Mouse (Mus musculus): ENCODE results near the gene 9330161L09Rik.
A peak's percentile ranks its signal among the peaks of the same experiment; 100 is the strongest.
"Not testable (repeated sequence)": the region's sequence is repeated elsewhere in the genome, so short reads cannot be mapped to it uniquely, and the experiment has no call there.

The 9330161L09Rik gene

GRCm38 (mm10) chr12:103407720-103408119 is at the start of gene 9330161L09Rik:
TSS of gene 9330161L09Rik (minus strand) at chr12:103407820.
- no peak for DNase-seq

- no peak for DNase-seq
Measured at GRCm38 (mm10) chr12:103457140-103457539, 49.5 kb upstream of the 9330161L09Rik start, which contains the start of gene Ifi27l2b. TSS of gene Ifi27l2b (minus strand) at chr12:103457223.

- not testable (repeated sequence) for DNase-seq
Measured at GRCm38 (mm10) chr12:103456727-103457126, 49.1 kb upstream of the 9330161L09Rik start.

GRCm38 (mm10) chr12:103453361-103453760 is 45.7 kb upstream of the 9330161L09Rik start:
- DNase-seq: no peak

GRCm38 (mm10) chr12:103445060-103445459 is 37.4 kb upstream of the 9330161L09Rik start:
- no peak for DNase-seq

GRCm38 (mm10) chr12:103444261-103444660 is 36.6 kb upstream of the 9330161L09Rik start:
- DNase-seq: not testable (repeated sequence)

GRCm38 (mm10) chr12:103443524-103443923 is 35.9 kb upstream of the 9330161L09Rik start, which contains the start of gene Ifi27l2a:
TSS of gene Ifi27l2a (minus strand) at chr12:103443680.
- DNase-seq: no peak

GRCm38 (mm10) chr12:103437601-103438000 is 30.0 kb upstream of the 9330161L09Rik start:
- DNase-seq: no peak

GRCm38 (mm10) chr12:103434861-103435260 is 27.2 kb upstream of the 9330161L09Rik start:
- no peak for DNase-seq

- DNase-seq: no peak
Measured at GRCm38 (mm10) chr12:103433986-103434731, 26.5 kb upstream of the 9330161L09Rik start, which contains the start of gene Ifi27. TSS of gene Ifi27 (plus strand) at chr12:103434211.

GRCm38 (mm10) chr12:103433430-103433829 is 25.8 kb upstream of the 9330161L09Rik start:
- DNase-seq: no peak

- DNase-seq: peak; percentile 48
Measured at GRCm38 (mm10) chr12:103426710-103427109, 19.1 kb upstream of the 9330161L09Rik start.

GRCm38 (mm10) chr12:103425729-103426470 is 18.3 kb upstream of the 9330161L09Rik start, which contains the start of gene Ddx24:
TSS of gene Ddx24 (minus strand) at chr12:103425830.
- peak; percentile 98 for DNase-seq

GRCm38 (mm10) chr12:103425016-103425728 is 17.6 kb upstream of the 9330161L09Rik start:
- no peak for DNase-seq

GRCm38 (mm10) chr12:103408144-103408543 is 524 bp upstream of the 9330161L09Rik start:
- peak; percentile 35 for DNase-seq

GRCm38 (mm10) chr12:103404131-103404530 is 3.5 kb downstream of the 9330161L09Rik start:
- no peak for DNase-seq

GRCm38 (mm10) chr12:103396751-103397150 is 10.9 kb downstream of the 9330161L09Rik start:
- DNase-seq: no peak

- DNase-seq: no peak
Measured at GRCm38 (mm10) chr12:103395486-103396275, 11.9 kb downstream of the 9330161L09Rik start.

- DNase-seq: no peak
Measured at GRCm38 (mm10) chr12:103393528-103393927, 14.1 kb downstream of the 9330161L09Rik start.

- no peak for DNase-seq
Measured at GRCm38 (mm10) chr12:103391098-103391497, 16.5 kb downstream of the 9330161L09Rik start.

GRCm38 (mm10) chr12:103389982-103390381 is 17.6 kb downstream of the 9330161L09Rik start:
- DNase-seq: no peak

GRCm38 (mm10) chr12:103389348-103389727 is 18.3 kb downstream of the 9330161L09Rik start:
- DNase-seq: no peak
